Mouse (Mus musculus) cerebellum, adult 9-10 months (tissue): ENCODE measurements around the gene Tm9sf1.

ENCODE experiments used
- DNase-seq: peaks from one replicate; pipeline ENCODE4 v3.0.0; 2022

Tm9sf1 gene

DNA sequence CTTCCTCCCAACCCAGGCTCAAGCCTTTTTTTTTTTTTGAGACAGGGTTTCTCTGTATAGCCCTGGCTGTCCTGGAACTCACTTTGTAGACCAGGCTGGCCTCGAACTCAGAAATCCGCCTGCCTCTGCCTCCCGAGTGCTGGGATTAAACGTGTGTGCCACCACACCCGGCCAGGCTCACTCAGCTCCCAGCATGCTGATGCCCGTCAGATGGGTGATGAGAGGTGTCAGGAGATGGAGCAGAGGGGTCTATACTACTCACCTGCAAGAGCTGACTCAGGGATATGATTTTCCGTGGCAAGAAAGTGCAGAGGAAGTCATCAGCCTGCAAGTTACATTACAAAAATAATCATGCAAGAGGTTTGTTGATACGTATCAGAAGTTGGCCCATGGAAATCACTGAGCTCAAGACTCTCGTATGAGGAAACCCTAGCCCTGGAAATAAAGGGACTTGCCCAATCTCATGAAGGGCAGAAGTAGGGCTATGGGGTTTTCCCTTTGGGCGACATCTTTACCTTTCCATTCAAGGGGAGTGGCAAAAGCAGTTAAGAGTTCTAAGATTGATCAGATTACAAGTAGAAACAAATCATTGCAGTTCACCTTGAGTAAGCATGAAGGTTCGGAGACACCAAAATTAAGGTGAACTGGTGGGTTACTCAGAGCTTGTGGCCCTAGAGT is 53.7 kb downstream of the Tm9sf1 start:
- no peak for DNase-seq

DNA sequence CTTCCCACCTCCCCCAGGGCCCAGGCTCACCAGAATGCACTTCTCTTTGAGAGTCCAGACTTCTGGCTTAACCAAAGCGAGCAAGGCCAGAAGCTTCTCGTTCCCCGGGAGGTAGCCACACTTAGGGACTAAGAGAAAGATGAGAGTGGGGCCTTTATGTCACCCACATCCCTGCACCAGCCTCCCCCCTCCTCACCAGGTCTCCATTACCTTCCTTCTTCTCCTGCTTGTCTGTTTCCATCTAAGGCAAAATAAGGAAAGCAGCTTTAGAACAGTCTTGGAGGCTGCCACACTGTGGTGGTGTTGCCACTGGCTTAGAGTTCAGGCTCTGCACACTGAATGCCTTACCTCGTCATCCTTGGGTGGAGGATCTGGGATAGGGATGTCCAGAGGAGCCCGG is 54.3 kb downstream of the Tm9sf1 start:
- no peak for DNase-seq

GRCm38 (mm10) chr14:55586149-55586548 is 57.5 kb downstream of the Tm9sf1 start:
- DNase-seq = no peak
